Mouse (Mus musculus): ENCODE data around the gene 4921507P07Rik. TPM values are rescaled to one million over a fixed set of nuclear protein-coding genes. Genes with fewer than 3 reads are reported as not detected.
A peak's percentile ranks its signal among the peaks of the same experiment; 100 is the strongest.
"Not testable (repeated sequence)": the region's sequence is repeated elsewhere in the genome, so short reads cannot be mapped to it uniquely, and the experiment has no call there.

Gene 4921507P07Rik
- polyA plus RNA-seq (2016; fragmentation: Nextera tagmentation; extraction: Ambion mirVana), result 0.76 and 0.90 TPM in 2 replicates

- peaks cover 14% of the 10 kb centered on the region; the same call in 1 of the 2 replicates for H3K4me1 ChIP-seq
- ATAC-seq (ENCODE audit: insufficient number of reproducible peaks, insufficient read depth, low FRiP score, low TSS enrichment), result peak; percentile 92
- peak within 1 kb of the TSS; percentile 98 for H3K4me2 ChIP-seq (replicated peaks)
- H3K4me3 ChIP-seq, result peak within 1 kb of the TSS; percentile 59
- no peaks in the 10 kb centered on the region for H3K9me3 ChIP-seq
- H3K27me3 ChIP-seq, result no peaks in the 10 kb centered on the region
- H3K27ac ChIP-seq, result no peak within 1 kb of the TSS
- H3K9ac ChIP-seq, result peak within 1 kb of the TSS; percentile 59
- no peaks in the 10 kb centered on the region for H3K36me3 ChIP-seq
- WGBS, result under 1% methylated on average over 60 of the region's 62 CpGs
These were observed at the start of gene 4921507P07Rik for GRCm38 (mm10) chr6:50596301-50597211. TSS of gene 4921507P07Rik (minus strand) at chr6:50596632.

GRCm38 (mm10) chr6:50644701-50645100 is 48.3 kb upstream of the 4921507P07Rik start:
- WGBS, result 61% methylated on average over 3 of the region's 3 CpGs
- Histone ChIP-seq H3K4me2 (replicated peaks) (no peak overlapping the region), H3K4me3 (no peak overlapping the region), H3K36me3 (no peaks in the 10 kb centered on the region), H3K9ac (no peak overlapping the region), H3K4me1 (peaks cover 8% of the 10 kb centered on the region), H3K27ac (no peak overlapping the region), H3K27me3 (no peaks in the 10 kb centered on the region), H3K9me3 (no peaks in the 10 kb centered on the region)
- no peak for ATAC-seq (ENCODE audit: insufficient number of reproducible peaks, insufficient read depth, low FRiP score, low TSS enrichment)

- H3K36me3 ChIP-seq, result no peaks in the 10 kb centered on the region
- H3K4me3 ChIP-seq, result no peak overlapping the region
- H3K27ac ChIP-seq, result no peak overlapping the region
- H3K27me3 ChIP-seq, result no peaks in the 10 kb centered on the region
- no peak overlapping the region for H3K9ac ChIP-seq
- H3K9me3 ChIP-seq, result no peaks in the 10 kb centered on the region
- H3K4me2 ChIP-seq (replicated peaks), result no peak overlapping the region
- peaks cover 10% of the 10 kb centered on the region for H3K4me1 ChIP-seq
- ATAC-seq (ENCODE audit: insufficient number of reproducible peaks, insufficient read depth, low FRiP score, low TSS enrichment), result no peak
- 35% methylated on average over 5 of the region's 5 CpGs for WGBS
These were observed 45.5 kb upstream of the 4921507P07Rik start for GRCm38 (mm10) chr6:50641898-50642297.

- H3K4me3 ChIP-seq, result no peak overlapping the region
- ATAC-seq (ENCODE audit: insufficient number of reproducible peaks, insufficient read depth, low FRiP score, low TSS enrichment), result no peak
- no peak overlapping the region for H3K27ac ChIP-seq
- no peak overlapping the region for H3K4me2 ChIP-seq (replicated peaks)
- no peaks in the 10 kb centered on the region for H3K9me3 ChIP-seq
- WGBS, result 78% methylated on average over 4 of the region's 4 CpGs
- peaks cover 10% of the 10 kb centered on the region for H3K4me1 ChIP-seq
- H3K9ac ChIP-seq, result no peak overlapping the region
- H3K27me3 ChIP-seq, result no peaks in the 10 kb centered on the region
- H3K36me3 ChIP-seq, result no peaks in the 10 kb centered on the region
These were observed 43.9 kb upstream of the 4921507P07Rik start for GRCm38 (mm10) chr6:50640377-50640776.

- Histone ChIP-seq H3K4me1 (peaks cover 10% of the 10 kb centered on the region), H3K36me3 (no peaks in the 10 kb centered on the region), H3K9ac (no peak overlapping the region), H3K4me2 (replicated peaks) (no peak overlapping the region), H3K4me3 (no peak overlapping the region), H3K27me3 (no peaks in the 10 kb centered on the region), H3K27ac (no peak overlapping the region), H3K9me3 (no peaks in the 10 kb centered on the region)
- WGBS, result 50% methylated on average over 2 of the region's 2 CpGs
- ATAC-seq (ENCODE audit: insufficient number of reproducible peaks, insufficient read depth, low FRiP score, low TSS enrichment), result no peak
These were observed 43.2 kb upstream of the 4921507P07Rik start for GRCm38 (mm10) chr6:50639656-50640055.

- not testable (repeated sequence) for H3K27ac ChIP-seq; ATAC-seq (ENCODE audit: insufficient number of reproducible peaks, insufficient read depth, low FRiP score, low TSS enrichment); H3K4me3 ChIP-seq; H3K4me2 ChIP-seq (replicated peaks); H3K27me3 ChIP-seq; H3K9me3 ChIP-seq; H3K36me3 ChIP-seq; H3K4me1 ChIP-seq; H3K9ac ChIP-seq
- 62% methylated on average over 2 of the region's 2 CpGs for WGBS
These were observed 29.7 kb upstream of the 4921507P07Rik start for GRCm38 (mm10) chr6:50626170-50626569.

GRCm38 (mm10) chr6:50618273-50618672 is 21.8 kb upstream of the 4921507P07Rik start:
- not testable (repeated sequence) for H3K4me2 ChIP-seq (replicated peaks); ATAC-seq (ENCODE audit: insufficient number of reproducible peaks, insufficient read depth, low FRiP score, low TSS enrichment); H3K4me3 ChIP-seq; H3K27me3 ChIP-seq; H3K9me3 ChIP-seq; H3K4me1 ChIP-seq; H3K36me3 ChIP-seq; H3K9ac ChIP-seq; H3K27ac ChIP-seq
- 96% methylated on average over 1 of the region's 1 CpGs for WGBS

- Histone ChIP-seq H3K27ac (no peak overlapping the region), H3K4me2 (replicated peaks) (no peak overlapping the region), H3K9ac (no peak overlapping the region), H3K4me1 (peaks cover 14% of the 10 kb centered on the region; the same call in 1 of the 2 replicates), H3K4me3 (no peak overlapping the region), H3K36me3 (no peaks in the 10 kb centered on the region), H3K27me3 (no peaks in the 10 kb centered on the region), H3K9me3 (no peaks in the 10 kb centered on the region)
- no peak for ATAC-seq (ENCODE audit: insufficient number of reproducible peaks, insufficient read depth, low FRiP score, low TSS enrichment)
- WGBS, result 25% methylated on average over 4 of the region's 4 CpGs
These were observed 5.2 kb upstream of the 4921507P07Rik start for GRCm38 (mm10) chr6:50601620-50602019.

- Histone ChIP-seq H3K4me3 (no peak overlapping the region), H3K27ac (peak overlapping the region; percentile 13; the same call in 1 of the 2 replicates), H3K4me2 (replicated peaks) (no peak overlapping the region), H3K36me3 (no peaks in the 10 kb centered on the region), H3K4me1 (peaks cover 14% of the 10 kb centered on the region; the same call in 1 of the 2 replicates), H3K27me3 (no peaks in the 10 kb centered on the region), H3K9ac (no peak overlapping the region), H3K9me3 (no peaks in the 10 kb centered on the region)
- ATAC-seq (ENCODE audit: insufficient number of reproducible peaks, insufficient read depth, low FRiP score, low TSS enrichment), result no peak
- WGBS, result 67% methylated on average over 5 of the region's 5 CpGs
These were observed 2.1 kb upstream of the 4921507P07Rik start for GRCm38 (mm10) chr6:50598560-50598959.

- no peak overlapping the region for H3K4me2 ChIP-seq (replicated peaks)
- H3K27me3 ChIP-seq, result no peaks in the 10 kb centered on the region
- WGBS, result 83% methylated on average over 2 of the region's 2 CpGs
- no peak overlapping the region for H3K27ac ChIP-seq
- no peak overlapping the region for H3K9ac ChIP-seq
- peaks cover 14% of the 10 kb centered on the region; the same call in 1 of the 2 replicates for H3K4me1 ChIP-seq
- no peak overlapping the region for H3K4me3 ChIP-seq
- no peaks in the 10 kb centered on the region for H3K36me3 ChIP-seq
- H3K9me3 ChIP-seq, result no peaks in the 10 kb centered on the region
- no peak for ATAC-seq (ENCODE audit: insufficient number of reproducible peaks, insufficient read depth, low FRiP score, low TSS enrichment)
These were observed 2.1 kb downstream of the 4921507P07Rik start for GRCm38 (mm10) chr6:50594372-50594771.

- Histone ChIP-seq H3K9ac (no peak overlapping the region), H3K4me2 (replicated peaks) (no peak overlapping the region), H3K4me1 (peaks cover 11% of the 10 kb centered on the region; the same call in 1 of the 2 replicates), H3K4me3 (no peak overlapping the region), H3K36me3 (no peaks in the 10 kb centered on the region), H3K27me3 (no peaks in the 10 kb centered on the region), H3K9me3 (no peaks in the 10 kb centered on the region), H3K27ac (no peak overlapping the region)
- ATAC-seq (ENCODE audit: insufficient number of reproducible peaks, insufficient read depth, low FRiP score, low TSS enrichment), result no peak
- 67% methylated on average over 10 of the region's 10 CpGs for WGBS
These were observed 3.0 kb downstream of the 4921507P07Rik start for GRCm38 (mm10) chr6:50593334-50593845.

GRCm38 (mm10) chr6:50590234-50590633 is 6.2 kb downstream of the 4921507P07Rik start:
- Histone ChIP-seq H3K9me3 (no peaks in the 10 kb centered on the region), H3K27ac (no peak overlapping the region), H3K4me2 (replicated peaks) (no peak overlapping the region), H3K36me3 (no peaks in the 10 kb centered on the region), H3K27me3 (no peaks in the 10 kb centered on the region), H3K9ac (no peak overlapping the region), H3K4me3 (no peak overlapping the region), H3K4me1 (peaks cover 6% of the 10 kb centered on the region; the same call in 1 of the 2 replicates)
- no peak for ATAC-seq (ENCODE audit: insufficient number of reproducible peaks, insufficient read depth, low FRiP score, low TSS enrichment)
- WGBS, result 91% methylated on average over 3 of the region's 3 CpGs

Measured in embryonic facial prominence, embryonic 12.5 days (tissue).